Mouse (Mus musculus) MEL (cell line): Measurements from ENCODE around the gene Sdhaf1.

Source experiments
- CHD1 ChIP-seq: IDR thresholded peaks from 2 replicates; pipeline ENCODE4 v1.6.1; 2012; ENCODE audit warnings: low read depth, mild to moderate bottlenecking, inconsistent platforms, low read length, improper control_type of control experiment
- CHD2 ChIP-seq: IDR thresholded peaks from 2 replicates; pipeline ENCODE4 v1.6.1; 2011; ENCODE audit warnings: low read length, improper control_type of control experiment
- CTCF ChIP-seq, 3 experiments: IDR thresholded peaks in 2 of 3; conservative IDR thresholded peaks in 1 of 3; 2 replicates each; pipeline ENCODE4 v1.5.1; 2011 to 2012; ENCODE audit warnings: low read length in 3 of 3, low read depth in 2 of 3, mild to moderate bottlenecking in 2 of 3, improper control_type of control experiment in 1 of 3, inconsistent platforms in 1 of 3, mixed read lengths in 1 of 3, moderate library complexity in 1 of 3; ENCODE audit not compliant: control insufficient read depth in 1 of 3, insufficient read depth in 1 of 3, poor library complexity in 1 of 3, severe bottlenecking in 1 of 3
- GATA1 ChIP-seq: IDR thresholded peaks from 2 replicates; pipeline ENCODE4 v1.6.1; 2011; ENCODE audit warnings: low read depth, low read length, improper control_type of control experiment
- JUND ChIP-seq: IDR thresholded peaks from 2 replicates; pipeline ENCODE4 v1.6.1; 2011; ENCODE audit warnings: low read depth, mild to moderate bottlenecking, improper control_type of control experiment, low read length
- MAZ ChIP-seq: IDR thresholded peaks from 2 replicates; pipeline ENCODE4 v1.6.1; 2012; ENCODE audit warnings: low read depth, mild to moderate bottlenecking, inconsistent platforms, low read length, improper control_type of control experiment
- POLR2A ChIP-seq, 2 experiments: IDR thresholded peaks; 2 replicates each; pipeline ENCODE4 v1.6.1; 2011 to 2012; ENCODE audit warnings: low read length in 2 of 2, mild to moderate bottlenecking in 2 of 2, control low read depth in 1 of 2, improper control_type of control experiment in 1 of 2, low read depth in 1 of 2, moderate library complexity in 1 of 2; ENCODE audit not compliant: control insufficient read depth in 1 of 2, insufficient read depth in 1 of 2, poor library complexity in 1 of 2
- POLR2AphosphoS2 ChIP-seq: IDR thresholded peaks from 2 replicates; pipeline ENCODE4 v1.6.1; 2011; ENCODE audit warnings: low read length, improper control_type of control experiment
- POLR2AphosphoS5 ChIP-seq: IDR thresholded peaks from 2 replicates; pipeline ENCODE4 v1.6.1; 2012; ENCODE audit warnings: low read depth, borderline replicate concordance, mild to moderate bottlenecking, inconsistent platforms, low read length, moderate library complexity, mixed read lengths
- RAD21 ChIP-seq: IDR thresholded peaks from 2 replicates; pipeline ENCODE4 v1.6.1; 2011; ENCODE audit warnings: mild to moderate bottlenecking, low read depth, low read length, improper control_type of control experiment
- SMC3 ChIP-seq: IDR thresholded peaks from 2 replicates; pipeline ENCODE4 v1.6.1; 2011; ENCODE audit warnings: low read depth, low read length, improper control_type of control experiment
- TCF12 ChIP-seq: IDR thresholded peaks from 2 replicates; pipeline ENCODE4 v1.6.1; 2014; ENCODE audit warnings: low read depth, mild to moderate bottlenecking, inconsistent platforms, low read length, improper control_type of control experiment, moderate library complexity
- USF1 ChIP-seq: IDR thresholded peaks from 2 replicates; pipeline ENCODE4 v1.6.1; 2014; ENCODE audit warnings: low read depth, mild to moderate bottlenecking, inconsistent platforms, low read length, improper control_type of control experiment, moderate library complexity
- USF2 ChIP-seq, 2 experiments: IDR thresholded peaks; 2 replicates each; pipeline ENCODE4 v1.6.1; 2011 to 2012; ENCODE audit warnings: improper control_type of control experiment in 2 of 2, low read length in 2 of 2, borderline replicate concordance in 1 of 2, inconsistent platforms in 1 of 2, low read depth in 1 of 2, mild to moderate bottlenecking in 1 of 2; ENCODE audit not compliant: insufficient read depth in 1 of 2

DNA sequence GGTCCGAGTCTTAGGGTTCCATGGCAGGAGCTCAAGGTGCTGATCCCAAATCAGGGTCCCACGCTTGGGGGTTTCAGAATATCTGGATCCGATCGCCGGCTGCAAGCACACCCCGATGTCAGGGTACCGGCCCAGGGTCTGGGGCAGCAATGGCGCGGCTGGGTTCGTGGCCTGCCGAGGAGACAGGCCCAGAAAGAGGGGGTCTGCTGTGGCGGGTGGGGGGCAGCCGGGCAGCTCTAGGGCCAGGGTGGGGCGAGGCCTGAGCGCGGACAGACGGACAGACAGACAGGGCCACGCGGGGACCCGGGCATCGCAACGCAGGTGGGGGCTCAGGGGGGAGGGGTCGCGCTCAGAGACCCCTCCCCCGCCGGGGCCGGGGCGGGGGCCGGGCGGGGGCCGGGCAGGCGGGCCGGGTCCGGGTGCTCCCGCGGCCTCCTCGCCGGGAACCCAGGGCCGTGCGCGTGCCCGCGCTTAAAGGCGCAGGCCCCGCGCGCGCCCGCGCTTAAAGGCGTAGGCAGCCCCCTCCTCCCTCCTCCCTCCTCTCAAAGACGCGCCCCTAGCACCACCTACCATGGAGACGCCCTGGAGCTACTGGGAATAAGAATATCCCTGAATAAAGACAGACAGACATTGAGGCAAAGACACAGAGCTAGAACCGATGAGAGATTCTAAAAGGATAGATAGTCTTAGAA lies 39.1 kb upstream of the Sdhaf1 start, which contains the start of gene Lrfn3:
- TF ChIP-seq MAZ (no peak), RAD21 (no peak), CTCF (IDR thresholded peaks at IDR 0.05 in 2 of 3, conservative IDR thresholded peaks at IDR 0.05 in 1 of 3; ENCODE audit: control insufficient read depth in 1 of 3, insufficient read depth in 1 of 3, low read depth in 2 of 3, low read length in 3 of 3, poor library complexity in 1 of 3, severe bottlenecking in 1 of 3) (no peak), USF2 (IDR thresholded peaks at IDR 0.05; ENCODE audit: borderline replicate concordance in 1 of 2, insufficient read depth in 1 of 2, low read depth in 1 of 2, low read length in 2 of 2) (no peak), SMC3 (no peak), TCF12 (no peak), POLR2AphosphoS2 (no peak), CHD1 (no peak), CHD2 (no peak), GATA1 (no peak), POLR2A (IDR thresholded peaks at IDR 0.05; ENCODE audit: control insufficient read depth in 1 of 2, insufficient read depth in 1 of 2, low read depth in 1 of 2, low read length in 2 of 2, poor library complexity in 1 of 2) (no peak), JUND (no peak), POLR2AphosphoS5 (no peak), USF1 (no peak)
